Mouse (Mus musculus) thymus, adult 2 months (tissue): ENCODE data around the gene Top2b.

ENCODE experiments used
- CTCF ChIP-seq: fragments of 200-500 bp; IDR thresholded peaks from 2 replicates; pipeline ENCODE4 v1.5.1; 2012; ENCODE audit warnings: mild to moderate bottlenecking, control low read depth, low read length, moderate library complexity, borderline replicate concordance; ENCODE audit not compliant: control insufficient read depth, poor library complexity, insufficient read depth; ENCODE audit errors: extremely low read depth
- POLR2A ChIP-seq: fragments of 200-500 bp; IDR thresholded peaks from 2 replicates; pipeline ENCODE4 v1.6.1; 2012; ENCODE audit warnings: mild to moderate bottlenecking, low read length, control low read depth, moderate library complexity; ENCODE audit not compliant: control insufficient read depth, poor library complexity, insufficient read depth; ENCODE audit errors: extremely low read depth

- TF ChIP-seq POLR2A (no peak), CTCF (no peak)
These were observed 67.6 kb downstream of the Top2b start for GRCm38 (mm10) chr14:16432550-16432949.
